Mouse (Mus musculus): ENCODE data around the gene Sufu.

DNA sequence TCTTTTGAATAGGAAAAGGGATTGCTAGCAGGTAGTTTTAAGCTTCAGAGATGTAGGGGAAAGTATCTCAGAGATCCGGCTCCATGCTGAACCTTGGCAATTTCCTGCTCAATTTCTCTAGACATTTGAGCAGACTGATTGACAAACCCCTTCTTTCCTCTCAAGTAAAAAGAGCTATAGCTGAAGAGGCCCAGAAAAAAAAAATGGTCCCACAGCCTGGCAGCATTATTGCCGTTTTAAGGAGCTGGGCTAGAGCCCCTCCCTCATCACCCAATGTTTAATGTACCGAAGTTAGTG lies 102.8 kb downstream of the Sufu start:
- TF ChIP-seq EP300 (optimal IDR thresholded peaks at IDR 0.05) (no peak), CTCF (IDR thresholded peaks at IDR 0.05; ENCODE audit: low read depth) (no peak)
